Mouse (Mus musculus) lung, embryonic 14.5 days (tissue): Measurements from ENCODE around the gene Aldh6a1. TPM values are rescaled to one million over a fixed set of nuclear protein-coding genes. Genes with fewer than 3 reads are reported as not detected.

Experiments
- ATAC-seq: fragments of 200-750 bp; cut with Nextera tagmentation; 2 replicates; pipeline ENCODE4 v1.8.0; 2017; ENCODE audit warnings: mild to moderate bottlenecking, moderate TSS enrichment, moderate library complexity; ENCODE audit not compliant: insufficient read depth
- DNase-seq: peaks from one replicate; pipeline ENCODE4 v3.0.0-alpha.2; 2015
- H3K27ac ChIP-seq: fragments of 300-500 bp; sonication (generic); 2 replicates; pipeline ENCODE4 v1.5.1; 2014; ENCODE audit warnings: low read depth, mild to moderate bottlenecking, moderate library complexity
- H3K27me3 ChIP-seq: fragments of 300-500 bp; sonication (generic); 2 replicates; pipeline ENCODE4 v1.6.1; 2014; ENCODE audit warnings: low read length, control low read depth; ENCODE audit not compliant: insufficient read depth
- H3K36me3 ChIP-seq: fragments of 300-500 bp; sonication (generic); 2 replicates; pipeline ENCODE4 v1.6.1; 2014; ENCODE audit warnings: control low read depth; ENCODE audit not compliant: insufficient read depth
- H3K4me1 ChIP-seq: fragments of 300-500 bp; sonication (generic); 2 replicates; pipeline ENCODE4 v1.6.1; 2014; ENCODE audit warnings: antibody characterized with exemption, control low read depth; ENCODE audit not compliant: insufficient read depth
- H3K4me2 ChIP-seq: fragments of 300-500 bp; sonication (generic); 2 replicates; pipeline ENCODE4 v1.6.1; 2014; ENCODE audit warnings: mild to moderate bottlenecking
- H3K4me3 ChIP-seq: fragments of 300-500 bp; sonication (generic); 2 replicates; pipeline ENCODE4 v1.5.1; 2014; ENCODE audit warnings: low read depth, low read length
- H3K9ac ChIP-seq: fragments of 300-500 bp; sonication (generic); 2 replicates; pipeline ENCODE4 v1.6.1; 2014
- H3K9me3 ChIP-seq: fragments of 300-500 bp; sonication (generic); 2 replicates; pipeline ENCODE4 v1.6.1; 2016; ENCODE audit warnings: low read depth, low read length, control low read depth
- CTCF ChIP-seq: IDR thresholded peaks from 2 replicates; pipeline ENCODE4 v1.5.1; 2016; ENCODE audit warnings: antibody characterized with exemption, low read depth
- WGBS: fragments of 180-500 bp; shearing (Covaris S2); extraction: QIAGEN DNeasy Blood & Tissue Kit; methylation state at CpG from one replicate; pipeline ENCODE4 v1.1.7; 2014; 5-methylcytosine and 5-hydroxymethylcytosine counted together
- polyA plus RNA-seq: library from polyadenylated mRNA; unstranded; fragments of >200 nt; fragmentation: Nextera tagmentation; extraction: Ambion mirVana; gene quantifications from 2 replicates; pipeline ENCODE4 v1.2.1, GENCODE M21; 2014

Gene Aldh6a1
- polyA plus RNA-seq, 1 experiment from 2014 or later, result 32.8 TPM

- no peak for ATAC-seq
- 26% methylated on average over 3 of the region's 3 CpGs for WGBS
- H3K27me3 ChIP-seq, result no peaks in the 10 kb centered on the region
- H3K4me2 ChIP-seq, result no peak overlapping the region
- no peak for DNase-seq
- H3K36me3 ChIP-seq, result no peaks in the 10 kb centered on the region
- no peaks in the 10 kb centered on the region for H3K4me1 ChIP-seq
- TF ChIP-seq CTCF, result no peak
- no peak overlapping the region for H3K4me3 ChIP-seq
- H3K9me3 ChIP-seq, result no peaks in the 10 kb centered on the region
- no peak overlapping the region for H3K9ac ChIP-seq
- no peak overlapping the region for H3K27ac ChIP-seq
These were observed 50.2 kb downstream of the Aldh6a1 start for GRCm38 (mm10) chr12:84400653-84401052.

DNA sequence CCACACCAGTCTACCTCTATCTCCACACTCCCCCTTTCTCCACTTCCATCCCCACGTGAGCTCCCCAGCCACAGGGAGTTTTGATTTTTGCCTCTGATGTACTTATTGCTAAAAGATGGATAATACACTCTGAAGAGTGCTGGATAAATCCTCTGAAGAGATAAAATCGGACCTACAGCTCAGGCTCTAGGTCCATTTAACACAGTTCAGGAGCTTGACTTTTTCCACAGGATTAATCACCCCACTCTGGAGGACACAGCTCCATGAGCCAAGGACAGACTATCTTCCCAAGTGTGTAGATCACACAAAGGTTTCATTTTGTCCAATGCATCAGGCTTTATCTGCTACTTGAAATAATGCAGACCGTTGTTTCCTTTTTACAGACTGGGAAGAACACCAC, 50.7 kb downstream of the Aldh6a1 start:
- ATAC-seq (no peak), DNase-seq (no peak)
- Histone ChIP-seq H3K4me2 (no peak overlapping the region), H3K27ac (no peak overlapping the region), H3K27me3 (no peaks in the 10 kb centered on the region), H3K4me1 (no peaks in the 10 kb centered on the region), H3K4me3 (no peak overlapping the region), H3K36me3 (no peaks in the 10 kb centered on the region), H3K9me3 (no peaks in the 10 kb centered on the region), H3K9ac (no peak overlapping the region)
- TF ChIP-seq CTCF, result no peak
- 68% methylated on average over 3 of the region's 3 CpGs for WGBS

- no peaks in the 10 kb centered on the region for H3K36me3 ChIP-seq
- no peaks in the 10 kb centered on the region for H3K4me1 ChIP-seq
- 45% methylated on average over 9 of the region's 9 CpGs for WGBS
- H3K27ac ChIP-seq, result no peak overlapping the region
- H3K9me3 ChIP-seq, result no peaks in the 10 kb centered on the region
- H3K9ac ChIP-seq, result no peak overlapping the region
- H3K4me2 ChIP-seq, result no peak overlapping the region
- no peak for TF ChIP-seq CTCF
- ATAC-seq, result no peak
- DNase-seq, result no peak
- H3K27me3 ChIP-seq, result no peaks in the 10 kb centered on the region
- H3K4me3 ChIP-seq, result no peak overlapping the region
These were observed 51.1 kb downstream of the Aldh6a1 start for GRCm38 (mm10) chr12:84399663-84400062.

DNA sequence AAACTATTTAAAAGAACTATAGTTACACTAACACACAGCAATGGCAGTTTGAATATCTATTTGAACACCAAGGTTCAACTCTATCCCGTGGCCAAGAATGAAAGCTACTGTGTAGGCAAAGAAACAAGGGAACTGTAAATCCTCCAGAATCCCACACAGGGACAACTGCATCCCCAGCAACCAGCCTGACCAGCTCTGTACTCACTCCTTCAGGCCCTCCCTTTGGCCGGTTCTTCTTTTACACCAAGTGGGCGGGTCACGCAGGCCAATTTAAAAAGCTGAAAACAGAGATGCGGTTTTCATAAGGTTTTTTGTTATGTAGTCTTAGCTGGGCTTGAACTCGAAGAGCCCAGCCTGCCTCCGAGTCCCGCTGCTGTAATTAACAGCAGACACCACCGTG, 51.7 kb downstream of the Aldh6a1 start:
- WGBS, result 67% methylated on average over 9 of the region's 9 CpGs
- H3K4me1 ChIP-seq, result no peaks in the 10 kb centered on the region
- H3K27me3 ChIP-seq, result no peaks in the 10 kb centered on the region
- no peak for TF ChIP-seq CTCF
- no peak overlapping the region for H3K9ac ChIP-seq
- H3K27ac ChIP-seq, result no peak overlapping the region
- no peak for ATAC-seq
- no peaks in the 10 kb centered on the region for H3K9me3 ChIP-seq
- no peak overlapping the region for H3K4me2 ChIP-seq
- H3K36me3 ChIP-seq, result no peaks in the 10 kb centered on the region
- DNase-seq, result no peak
- no peak overlapping the region for H3K4me3 ChIP-seq

DNA sequence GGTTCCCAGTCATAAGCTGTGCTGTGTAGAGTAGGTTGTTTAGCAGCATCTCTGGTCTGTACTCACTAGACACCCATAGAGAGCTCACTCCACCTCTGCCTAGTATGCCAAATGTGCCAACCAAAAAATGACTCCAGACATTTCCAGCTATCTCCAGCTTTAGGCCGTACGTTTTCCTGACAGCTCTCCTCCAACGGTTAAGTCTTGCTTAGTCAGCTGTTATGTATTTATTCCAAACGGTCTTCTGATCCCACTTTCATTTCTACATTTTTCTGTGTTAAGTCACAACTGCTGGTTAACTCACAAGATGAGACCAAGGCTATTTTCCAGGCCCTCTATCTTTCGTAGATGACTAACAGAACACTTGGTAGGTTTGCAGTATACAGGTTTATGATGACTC, 52.2 kb downstream of the Aldh6a1 start:
- H3K27me3 ChIP-seq, result no peaks in the 10 kb centered on the region
- 59% methylated on average over 5 of the region's 5 CpGs for WGBS

DNA sequence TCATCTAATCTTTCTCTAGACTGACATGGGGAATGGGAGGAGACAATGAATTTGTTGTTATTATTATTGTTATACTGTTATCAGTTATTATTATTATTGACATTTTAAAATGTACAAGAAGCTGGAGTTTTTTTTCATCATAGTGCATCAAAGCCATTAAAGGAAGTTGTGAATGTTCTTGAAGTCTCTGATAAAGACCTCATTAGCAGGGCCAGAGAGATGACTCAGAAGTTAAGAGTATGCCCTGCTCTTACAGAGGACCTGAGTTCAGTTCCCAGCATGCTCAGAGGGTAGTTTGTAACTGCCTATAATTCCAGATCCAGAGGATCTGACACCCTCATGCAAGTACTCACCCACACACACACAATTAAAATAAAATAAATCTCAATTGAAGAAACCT, 53.1 kb downstream of the Aldh6a1 start:
- Histone ChIP-seq H3K4me3 (no peak overlapping the region), H3K9ac (no peak overlapping the region), H3K27me3 (no peaks in the 10 kb centered on the region), H3K9me3 (no peaks in the 10 kb centered on the region), H3K27ac (no peak overlapping the region), H3K36me3 (no peaks in the 10 kb centered on the region), H3K4me1 (no peaks in the 10 kb centered on the region), H3K4me2 (no peak overlapping the region)
- no peak for TF ChIP-seq CTCF
- ATAC-seq (no peak), DNase-seq (no peak)

More for the DNA sequence above, 52.2 kb downstream of the Aldh6a1 start:
- no peak for TF ChIP-seq CTCF
- Histone ChIP-seq H3K9ac (no peak overlapping the region), H3K4me2 (no peak overlapping the region), H3K4me1 (no peaks in the 10 kb centered on the region), H3K4me3 (no peak overlapping the region), H3K9me3 (no peaks in the 10 kb centered on the region), H3K27ac (no peak overlapping the region), H3K36me3 (no peaks in the 10 kb centered on the region)
- DNase-seq, result no peak
- ATAC-seq, result no peak

GRCm38 (mm10) chr12:84396947-84397679, 53.7 kb downstream of the Aldh6a1 start:
- WGBS, result 80% methylated on average over 14 of the region's 14 CpGs
- no peak for DNase-seq
- no peak overlapping the region for H3K27ac ChIP-seq

More at GRCm38 (mm10) chr12:84396947-84397679, 53.7 kb downstream of the Aldh6a1 start:
- ATAC-seq, result no peak
- Histone ChIP-seq H3K4me2 (no peak overlapping the region), H3K4me3 (no peak overlapping the region), H3K9ac (no peak overlapping the region), H3K36me3 (no peaks in the 10 kb centered on the region), H3K4me1 (no peaks in the 10 kb centered on the region), H3K27me3 (no peaks in the 10 kb centered on the region), H3K9me3 (no peaks in the 10 kb centered on the region)
- TF ChIP-seq CTCF, result no peak
